Mouse (Mus musculus) MEL (cell line): ENCODE measurements around the gene Aldh1a3. TPM values are rescaled to one million over a fixed set of nuclear protein-coding genes. Genes with fewer than 3 reads are reported as not detected.

Experiments used
- DNase-seq: peaks from one replicate; pipeline ENCODE4 v3.0.0; 2011; ENCODE audit warnings: low read depth, low spot score
- H3K27ac ChIP-seq: 2 replicates; pipeline ENCODE4 v1.5.1; 2012; ENCODE audit warnings: low read depth, mild to moderate bottlenecking, control low read depth, low read length, moderate library complexity; ENCODE audit not compliant: control insufficient read depth
- H3K27me3 ChIP-seq, 2 experiments: fragments of 150-350 bp in 1 of 2; sonication (generic) in 1 of 2; 2 replicates each; pipeline ENCODE4 v1.6.1; 2012; ENCODE audit warnings: low read length in 2 of 2, mild to moderate bottlenecking in 2 of 2, improper control_type of control experiment in 1 of 2, moderate library complexity in 1 of 2; ENCODE audit not compliant: insufficient read depth in 2 of 2, control insufficient read depth in 1 of 2
- H3K36me3 ChIP-seq, 2 experiments: 2 replicates each; pipeline ENCODE4 v1.6.1; 2012 to 2014; ENCODE audit warnings: low read length in 2 of 2, improper control_type of control experiment in 1 of 2, inconsistent platforms in 1 of 2, mild to moderate bottlenecking in 1 of 2; ENCODE audit not compliant: insufficient read depth in 2 of 2, control insufficient read depth in 1 of 2
- H3K4me1 ChIP-seq, 2 experiments: fragments of 150-350 bp in 1 of 2; sonication (generic) in 1 of 2; 2 replicates each; pipeline ENCODE4 v1.6.1; 2012; ENCODE audit warnings: low read length in 2 of 2, improper control_type of control experiment in 1 of 2, mild to moderate bottlenecking in 1 of 2; ENCODE audit not compliant: insufficient read depth in 2 of 2, control insufficient read depth in 1 of 2
- H3K4me3 ChIP-seq, 2 experiments: fragments of 150-350 bp in 1 of 2; sonication (generic) in 1 of 2; 2 replicates each; pipeline ENCODE4 v1.5.1; 2012; ENCODE audit warnings: low read depth in 2 of 2, low read length in 2 of 2, mild to moderate bottlenecking in 2 of 2, moderate library complexity in 2 of 2, control low read depth in 1 of 2, improper control_type of control experiment in 1 of 2; ENCODE audit not compliant: control insufficient read depth in 1 of 2, insufficient read depth in 1 of 2
- H3K79me2 ChIP-seq: 2 replicates; pipeline ENCODE4 v1.6.1; 2012; ENCODE audit warnings: mild to moderate bottlenecking, low read length, moderate library complexity; ENCODE audit not compliant: control insufficient read depth, poor library complexity, insufficient read depth
- H3K9ac ChIP-seq: 2 replicates; pipeline ENCODE4 v1.6.1; 2012; ENCODE audit warnings: low read depth, mild to moderate bottlenecking, control low read depth, low read length, moderate library complexity; ENCODE audit not compliant: control insufficient read depth, poor library complexity, severe bottlenecking
- H3K9me3 ChIP-seq: fragments of 150-350 bp; sonication (generic); replicated peaks from 2 replicates; pipeline ENCODE4 v1.6.1; 2012; ENCODE audit warnings: mild to moderate bottlenecking, low read length, improper control_type of control experiment, moderate library complexity; ENCODE audit not compliant: insufficient read depth
- BHLHE40 ChIP-seq: IDR thresholded peaks from 2 replicates; pipeline ENCODE4 v1.6.1; 2012; ENCODE audit warnings: low read depth, mild to moderate bottlenecking, inconsistent platforms, low read length, improper control_type of control experiment, borderline replicate concordance
- CHD2 ChIP-seq: IDR thresholded peaks from 2 replicates; pipeline ENCODE4 v1.6.1; 2011; ENCODE audit warnings: low read length, improper control_type of control experiment
- CTCF ChIP-seq, 3 experiments: IDR thresholded peaks in 2 of 3; conservative IDR thresholded peaks in 1 of 3; 2 replicates each; pipeline ENCODE4 v1.5.1; 2011 to 2012; ENCODE audit warnings: low read length in 3 of 3, low read depth in 2 of 3, mild to moderate bottlenecking in 2 of 3, improper control_type of control experiment in 1 of 3, inconsistent platforms in 1 of 3, mixed read lengths in 1 of 3, moderate library complexity in 1 of 3; ENCODE audit not compliant: control insufficient read depth in 1 of 3, insufficient read depth in 1 of 3, poor library complexity in 1 of 3, severe bottlenecking in 1 of 3
- EP300 ChIP-seq, 2 experiments: IDR thresholded peaks; 2 replicates each; pipeline ENCODE4 v1.6.1; 2011; ENCODE audit warnings: improper control_type of control experiment in 2 of 2, low read length in 2 of 2, low read depth in 1 of 2, mild to moderate bottlenecking in 1 of 2
- ETS1 ChIP-seq: IDR thresholded peaks from 2 replicates; pipeline ENCODE4 v1.6.1; 2012; ENCODE audit warnings: low read depth, mild to moderate bottlenecking, inconsistent platforms, low read length, improper control_type of control experiment, moderate library complexity
- GATA1 ChIP-seq: IDR thresholded peaks from 2 replicates; pipeline ENCODE4 v1.6.1; 2011; ENCODE audit warnings: low read depth, low read length, improper control_type of control experiment
- HCFC1 ChIP-seq: IDR thresholded peaks from 2 replicates; pipeline ENCODE4 v1.6.1; 2012; ENCODE audit warnings: low read depth, mild to moderate bottlenecking, inconsistent platforms, low read length, improper control_type of control experiment, moderate library complexity
- JUND ChIP-seq: IDR thresholded peaks from 2 replicates; pipeline ENCODE4 v1.6.1; 2011; ENCODE audit warnings: low read depth, mild to moderate bottlenecking, improper control_type of control experiment, low read length
- MAX ChIP-seq: IDR thresholded peaks from 2 replicates; pipeline ENCODE4 v1.6.1; 2011; ENCODE audit warnings: low read length, improper control_type of control experiment
- MEF2A ChIP-seq: IDR thresholded peaks from 2 replicates; pipeline ENCODE4 v1.6.1; 2014; ENCODE audit warnings: low read depth, mild to moderate bottlenecking, inconsistent platforms, low read length, improper control_type of control experiment; ENCODE audit not compliant: poor library complexity, insufficient replicate concordance, severe bottlenecking; ENCODE audit errors: extremely low read depth
- MXI1 ChIP-seq: IDR thresholded peaks from 2 replicates; pipeline ENCODE4 v1.6.1; 2011; ENCODE audit warnings: mild to moderate bottlenecking, low read depth, low read length, improper control_type of control experiment
- NELFE ChIP-seq: IDR thresholded peaks from 2 replicates; pipeline ENCODE4 v1.6.1; 2011; ENCODE audit warnings: low read depth, low read length, improper control_type of control experiment
- POLR2AphosphoS2 ChIP-seq: IDR thresholded peaks from 2 replicates; pipeline ENCODE4 v1.6.1; 2011; ENCODE audit warnings: low read length, improper control_type of control experiment
- POLR2AphosphoS5 ChIP-seq: IDR thresholded peaks from 2 replicates; pipeline ENCODE4 v1.6.1; 2012; ENCODE audit warnings: low read depth, borderline replicate concordance, mild to moderate bottlenecking, inconsistent platforms, low read length, moderate library complexity, mixed read lengths
- RAD21 ChIP-seq: IDR thresholded peaks from 2 replicates; pipeline ENCODE4 v1.6.1; 2011; ENCODE audit warnings: mild to moderate bottlenecking, low read depth, low read length, improper control_type of control experiment
- RCOR1 ChIP-seq: IDR thresholded peaks from 2 replicates; pipeline ENCODE4 v1.6.1; 2012; ENCODE audit warnings: low read depth, mild to moderate bottlenecking, inconsistent platforms, low read length, improper control_type of control experiment
- SIN3A ChIP-seq: IDR thresholded peaks from 2 replicates; pipeline ENCODE4 v1.6.1; 2012; ENCODE audit warnings: low read length, improper control_type of control experiment, inconsistent platforms
- SMC3 ChIP-seq: IDR thresholded peaks from 2 replicates; pipeline ENCODE4 v1.6.1; 2011; ENCODE audit warnings: low read depth, low read length, improper control_type of control experiment
- TAL1 ChIP-seq: IDR thresholded peaks from 2 replicates; pipeline ENCODE4 v1.6.1; 2012; ENCODE audit warnings: mild to moderate bottlenecking, inconsistent platforms, low read length, moderate library complexity, mixed read lengths
- TCF12 ChIP-seq: IDR thresholded peaks from 2 replicates; pipeline ENCODE4 v1.6.1; 2014; ENCODE audit warnings: low read depth, mild to moderate bottlenecking, inconsistent platforms, low read length, improper control_type of control experiment, moderate library complexity
- USF1 ChIP-seq: IDR thresholded peaks from 2 replicates; pipeline ENCODE4 v1.6.1; 2014; ENCODE audit warnings: low read depth, mild to moderate bottlenecking, inconsistent platforms, low read length, improper control_type of control experiment, moderate library complexity
- USF2 ChIP-seq, 2 experiments: IDR thresholded peaks; 2 replicates each; pipeline ENCODE4 v1.6.1; 2011 to 2012; ENCODE audit warnings: improper control_type of control experiment in 2 of 2, low read length in 2 of 2, borderline replicate concordance in 1 of 2, inconsistent platforms in 1 of 2, low read depth in 1 of 2, mild to moderate bottlenecking in 1 of 2; ENCODE audit not compliant: insufficient read depth in 1 of 2
- ZC3H11A ChIP-seq: IDR thresholded peaks from 2 replicates; pipeline ENCODE4 v1.6.1; 2012; ENCODE audit warnings: low read depth, mild to moderate bottlenecking, inconsistent platforms, low read length, improper control_type of control experiment
- ZMIZ1 ChIP-seq: IDR thresholded peaks from 2 replicates; pipeline ENCODE4 v1.6.1; 2012; ENCODE audit warnings: low read depth, mild to moderate bottlenecking, inconsistent platforms, low read length, improper control_type of control experiment, moderate library complexity
- ZNF384 ChIP-seq: IDR thresholded peaks from 2 replicates; pipeline ENCODE4 v1.6.1; 2012; ENCODE audit warnings: low read depth, mild to moderate bottlenecking, inconsistent platforms, low read length, improper control_type of control experiment
- polyA plus RNA-seq, 2 experiments: library from polyadenylated mRNA; stranded (reverse) in 1 of 2; unstranded in 1 of 2; fragments of >175 nt in 1 of 2; fragments of >200 nt in 1 of 2; gene quantifications; 2 replicates each; pipeline versions ENCODE4 v1.2.1 to v1.2.4; 2012; ENCODE audit warnings: low replicate concordance in 2 of 2, low read depth in 1 of 2; ENCODE audit not compliant: insufficient read length in 2 of 2, insufficient read depth in 1 of 2, missing spikeins in 1 of 2
- total RNA-seq: library from RNA; depleted of rRNA; stranded (reverse); fragments of 300-350 nt; gene quantifications from 2 replicates; pipeline ENCODE4 v1.2.3, GENCODE M21; 2012; rRNA removed

The Aldh1a3 gene
- total and polyA plus RNA-seq, 3 experiments, result 13.4 to 43.4 TPM; not detected in 1

GRCm38 (mm10) chr7:66342323-66342722 lies 85.0 kb downstream of the Aldh1a3 start:
- Histone ChIP-seq H3K4me3 (no peak overlapping the region), H3K79me2 (no peaks in the 10 kb centered on the region), H3K36me3 (no peaks in the 10 kb centered on the region), H3K4me1 (no peaks in the 10 kb centered on the region), H3K9me3 (no peaks in the 10 kb centered on the region), H3K27me3 (no peaks in the 10 kb centered on the region), H3K27ac (no peak overlapping the region), H3K9ac (no peak overlapping the region)
- peak; percentile 72 for DNase-seq
- TF ChIP-seq TAL1, result no peak
- no peak for TF ChIP-seq RCOR1
- TF ChIP-seq SMC3, result peak; percentile 51
- peak; percentile 45 for TF ChIP-seq ZC3H11A
- no peak for TF ChIP-seq MEF2A
- no peak for TF ChIP-seq POLR2AphosphoS5
- no peak for TF ChIP-seq SIN3A
- TF ChIP-seq CTCF (IDR thresholded peaks at IDR 0.05 in 2 of 3, conservative IDR thresholded peaks at IDR 0.05 in 1 of 3; ENCODE audit: control insufficient read depth in 1 of 3, insufficient read depth in 1 of 3, low read depth in 2 of 3, low read length in 3 of 3, poor library complexity in 1 of 3, severe bottlenecking in 1 of 3), result peak; percentile 42 to 77 (median 56)
- TF ChIP-seq ZMIZ1, result no peak
- TF ChIP-seq MXI1, result no peak
- no peak for TF ChIP-seq HCFC1
- TF ChIP-seq USF2 (IDR thresholded peaks at IDR 0.05; ENCODE audit: borderline replicate concordance in 1 of 2, insufficient read depth in 1 of 2, low read depth in 1 of 2, low read length in 2 of 2), result no peak
- TF ChIP-seq GATA1, result no peak
- TF ChIP-seq NELFE, result no peak
- TF ChIP-seq BHLHE40, result no peak
- TF ChIP-seq ETS1, result no peak
- 0 out of 2 replicates have a peak, but pooled peaks have one; percentile 28 for TF ChIP-seq ZNF384
- no peak for TF ChIP-seq MAX
- no peak for TF ChIP-seq JUND
- no peak for TF ChIP-seq TCF12
- peak; percentile 46 for TF ChIP-seq RAD21
- no peak for TF ChIP-seq USF1
- TF ChIP-seq CHD2, result no peak
- no peak for TF ChIP-seq POLR2AphosphoS2
- no peak for TF ChIP-seq EP300 (IDR thresholded peaks at IDR 0.05; ENCODE audit: low read depth in 1 of 2, low read length in 2 of 2)

Other genes with a start within 250 kb of the Aldh1a3 start
- not detected in 2 replicates for gene Gm10974, start 61.6 kb downstream of the Aldh1a3 start, total RNA-seq
- not detected for gene Gm10974, start 61.6 kb downstream of the Aldh1a3 start, polyA plus RNA-seq
- 9.1 and 9.8 TPM in 2 replicates for gene Lrrk1, start 39.2 kb downstream of the Aldh1a3 start, total RNA-seq
- gene Lrrk1, start 39.2 kb downstream of the Aldh1a3 start, polyA plus RNA-seq, result 10 to 100 TPM in 1 of 2 experiments, not detected in 1; 19.1 TPM